Mouse (Mus musculus): Measurements from ENCODE around the gene Rinl. TPM values are rescaled to one million over a fixed set of nuclear protein-coding genes. Genes with fewer than 3 reads are reported as not detected.
A peak's percentile ranks its signal among the peaks of the same experiment; 100 is the strongest.

The Rinl gene
- polyA plus RNA-seq, 1 experiment from 2014 or later = 2.2 TPM

DNA sequence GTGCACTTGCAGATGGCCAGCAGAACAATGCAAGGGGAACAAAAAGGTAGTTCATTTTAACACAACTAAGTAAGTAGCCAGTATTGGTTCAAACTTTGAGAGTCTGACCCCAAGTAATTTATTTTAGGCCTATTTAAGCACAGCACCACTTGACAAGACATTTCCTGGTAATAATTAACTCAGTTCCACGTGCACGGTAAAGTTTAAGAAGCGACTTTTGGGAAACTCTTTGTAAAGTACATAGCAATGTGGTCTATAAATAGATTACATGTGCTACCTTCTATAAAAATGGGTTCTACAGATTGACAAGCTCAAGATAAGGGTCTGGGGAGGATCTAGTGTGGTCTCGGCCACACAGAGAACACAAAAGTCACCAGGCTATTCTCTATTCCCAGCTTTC lies 15.0 kb downstream of the Rinl start:
- no peaks in the 10 kb centered on the region for H3K27me3 ChIP-seq (replicated peaks; ENCODE audit: low read depth, poor library complexity, severe bottlenecking)
- H3K4me1 ChIP-seq = peaks cover 48% of the 10 kb centered on the region
- H3K27ac ChIP-seq (replicated peaks) = peak overlapping the region; percentile 86
- no peak overlapping the region for H3K4me3 ChIP-seq
- H3K9me3 ChIP-seq = no peaks in the 10 kb centered on the region
- H3K36me3 ChIP-seq (replicated peaks) = no peaks in the 10 kb centered on the region
- DNase-seq (ENCODE audit: low spot score) = no peak
- WGBS = 56% methylated on average over 4 of the region's 4 CpGs

DNA sequence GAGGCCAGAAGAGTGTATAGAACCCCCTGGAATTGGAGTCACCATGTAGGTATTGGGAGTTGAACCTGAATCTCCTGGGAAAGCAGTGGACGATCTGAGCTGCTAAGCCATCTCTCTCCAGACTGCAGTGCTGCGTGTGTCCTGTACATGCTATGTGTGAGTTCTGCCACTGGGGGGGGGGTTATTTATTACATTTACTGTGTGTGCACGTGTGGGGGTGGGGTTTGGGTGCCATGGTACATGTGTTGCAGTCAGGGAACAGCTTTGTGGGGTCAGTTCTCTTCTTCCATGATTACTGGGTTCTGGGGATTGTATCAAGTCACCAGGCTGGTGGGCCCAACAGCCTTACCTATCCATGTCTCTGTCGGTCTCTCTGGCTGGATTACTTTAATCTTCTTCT lies 18.1 kb downstream of the Rinl start:
- H3K4me3 ChIP-seq = no peak overlapping the region
- H3K36me3 ChIP-seq (replicated peaks) = peaks cover 2% of the 10 kb centered on the region
- H3K27me3 ChIP-seq (replicated peaks; ENCODE audit: low read depth, poor library complexity, severe bottlenecking) = no peaks in the 10 kb centered on the region
- 86% methylated on average over 4 of the region's 4 CpGs for WGBS
- H3K4me1 ChIP-seq = peaks cover 40% of the 10 kb centered on the region
- no peak for DNase-seq (ENCODE audit: low spot score)
- H3K27ac ChIP-seq (replicated peaks) = 0 out of 2 replicates have a peak overlapping the region, but pooled peaks have one; percentile 35
- no peaks in the 10 kb centered on the region for H3K9me3 ChIP-seq

DNA sequence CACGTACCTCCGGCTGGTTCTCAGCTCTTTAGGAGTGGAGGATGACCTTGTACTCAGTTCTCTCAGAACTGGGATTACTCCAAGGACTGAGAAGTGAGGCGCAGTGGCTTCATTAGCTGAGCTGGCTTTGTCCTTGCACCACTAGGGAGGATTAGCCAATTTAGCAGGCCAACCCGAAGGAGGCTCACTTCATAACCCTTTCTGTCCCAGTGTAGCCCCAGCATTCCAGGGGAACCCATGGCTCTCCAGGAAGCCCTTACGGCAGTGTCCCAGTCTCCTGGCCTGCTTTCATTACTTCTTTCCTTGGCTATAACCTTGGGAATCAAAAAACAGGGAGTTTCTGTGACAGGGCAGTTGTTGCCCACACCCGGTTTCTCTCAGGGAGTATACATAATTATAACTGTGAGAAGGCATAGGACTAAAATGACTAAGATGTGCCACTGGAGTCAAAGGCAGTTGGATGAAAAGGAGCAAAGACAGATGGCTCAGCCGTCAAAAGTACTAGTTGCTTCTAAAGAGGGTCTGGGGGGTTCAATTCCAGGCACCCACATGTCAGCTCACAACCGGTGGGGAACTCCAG lies 19.0 kb downstream of the Rinl start:
- DNase-seq (ENCODE audit: low spot score) = no peak
- peaks cover 40% of the 10 kb centered on the region for H3K4me1 ChIP-seq
- H3K4me3 ChIP-seq = peak overlapping the region; percentile 93
- H3K27me3 ChIP-seq (replicated peaks; ENCODE audit: low read depth, poor library complexity, severe bottlenecking) = no peaks in the 10 kb centered on the region
- 36% methylated on average over 6 of the region's 8 CpGs for WGBS
- H3K36me3 ChIP-seq (replicated peaks) = peaks cover 11% of the 10 kb centered on the region
- H3K9me3 ChIP-seq = no peaks in the 10 kb centered on the region
- H3K27ac ChIP-seq (replicated peaks) = peak overlapping the region; percentile 100

DNA sequence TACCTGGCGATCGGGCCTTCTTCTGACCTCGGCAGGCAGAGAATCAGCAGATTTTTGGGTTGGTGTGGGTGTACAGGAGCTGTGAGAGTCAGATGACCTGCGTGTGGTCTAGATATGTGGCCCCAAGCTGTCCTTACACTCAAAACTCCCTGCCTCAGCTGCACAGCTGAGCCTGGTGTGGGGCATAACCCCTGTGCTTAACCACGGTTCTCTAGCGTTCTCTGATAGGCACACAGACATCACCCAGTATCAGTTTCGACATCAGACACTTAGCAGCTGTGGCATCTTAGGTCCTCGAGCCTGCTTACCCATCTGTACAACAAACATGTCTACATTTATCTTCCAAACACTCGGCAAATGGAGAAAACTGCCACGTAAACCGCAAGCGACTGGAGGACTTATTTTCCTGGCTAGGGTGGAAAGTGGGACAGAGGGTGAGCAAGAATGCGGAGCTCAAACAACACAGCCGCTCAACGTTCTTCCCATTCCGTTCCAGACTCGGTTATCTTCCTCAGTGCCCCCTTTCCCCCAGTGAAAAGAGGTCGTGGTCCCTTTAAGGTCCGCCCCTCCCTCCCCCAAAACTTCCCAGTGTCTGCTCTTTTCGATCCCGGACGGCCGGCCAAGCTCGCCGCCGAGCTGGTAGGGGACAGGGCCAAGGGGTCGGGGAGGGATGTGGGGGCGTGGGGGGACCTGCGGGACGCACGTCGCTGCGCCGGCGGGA lies 19.6 kb downstream of the Rinl start, which contains the start of gene Hnrnpl:
Hnrnpl (plus strand) TSS at position 321 of the 721 bp plus-strand sequence.
- peak within 1 kb of the TSS; percentile 100 for H3K27ac ChIP-seq (replicated peaks)
- WGBS = 3% methylated on average over 35 of the region's 35 CpGs
- peaks cover 17% of the 10 kb centered on the region for H3K36me3 ChIP-seq (replicated peaks)
- DNase-seq (ENCODE audit: low spot score) = no peak
- H3K4me1 ChIP-seq = peaks cover 40% of the 10 kb centered on the region
- H3K9me3 ChIP-seq = no peaks in the 10 kb centered on the region
- no peaks in the 10 kb centered on the region for H3K27me3 ChIP-seq (replicated peaks; ENCODE audit: low read depth, poor library complexity, severe bottlenecking)
- H3K4me3 ChIP-seq = peak within 1 kb of the TSS; percentile 93

DNA sequence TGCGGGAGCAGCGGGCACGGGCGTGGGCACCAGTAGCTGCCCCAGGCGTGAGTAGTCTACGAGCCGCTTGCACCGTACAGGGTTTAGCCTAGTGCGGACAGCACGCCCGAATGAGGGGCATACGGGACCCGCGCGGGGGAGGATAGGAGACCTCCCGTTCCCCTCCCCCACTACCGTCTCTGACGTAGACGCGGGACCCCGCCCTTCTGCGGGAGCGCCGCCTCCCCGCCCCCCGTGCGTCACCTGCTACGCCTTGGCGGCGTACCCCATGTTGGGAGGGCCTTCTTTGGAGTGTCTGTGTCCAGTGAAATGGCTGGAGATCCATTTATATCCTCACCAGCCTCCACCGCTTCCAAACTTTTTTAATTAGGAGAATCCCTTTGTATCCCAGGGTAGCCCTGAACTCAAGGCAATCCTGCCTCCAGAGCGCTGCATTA lies 20.2 kb downstream of the Rinl start:
- peak; percentile 97 for DNase-seq (ENCODE audit: low spot score)
- Histone ChIP-seq H3K4me3 (peak overlapping the region; percentile 93), H3K27ac (replicated peaks) (peak overlapping the region; percentile 100), H3K9me3 (no peaks in the 10 kb centered on the region), H3K27me3 (replicated peaks; ENCODE audit: low read depth, poor library complexity, severe bottlenecking) (no peaks in the 10 kb centered on the region), H3K4me1 (peaks cover 40% of the 10 kb centered on the region), H3K36me3 (replicated peaks) (peaks cover 23% of the 10 kb centered on the region)
- WGBS = under 1% methylated on average over 32 of the region's 32 CpGs

DNA sequence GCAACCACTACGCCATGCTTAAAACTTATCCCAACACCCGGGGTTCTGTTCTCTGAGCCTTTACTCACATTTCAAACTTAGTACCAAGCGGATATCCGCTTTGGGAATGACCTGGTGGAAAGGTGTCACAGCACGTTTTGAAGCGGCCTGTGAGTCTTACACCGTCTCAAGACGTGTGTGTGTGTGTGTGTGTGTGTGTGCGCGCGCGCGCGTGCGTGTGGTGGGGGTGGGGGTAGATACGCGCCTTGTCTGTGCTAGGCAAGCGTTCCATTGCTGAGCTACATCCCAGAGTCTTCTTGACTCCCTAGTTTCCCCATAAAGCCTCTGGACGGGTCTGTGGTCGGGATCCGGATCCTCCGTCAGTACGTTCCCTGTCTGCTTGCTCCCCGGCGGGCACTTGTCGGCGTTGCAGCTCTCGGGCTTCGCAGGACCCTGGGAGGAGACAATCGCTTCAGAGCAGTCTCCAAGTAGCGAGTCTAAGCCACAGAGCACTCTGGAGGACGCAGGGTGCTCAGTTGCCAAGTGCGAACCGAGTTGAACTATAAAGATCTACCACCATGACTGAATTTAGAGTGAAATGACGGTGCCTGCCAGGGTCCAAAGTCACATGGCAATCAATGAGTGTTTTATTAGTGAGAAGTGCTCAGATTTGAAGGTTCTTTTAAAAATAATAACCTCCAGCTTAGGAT lies 20.8 kb downstream of the Rinl start:
- Histone ChIP-seq H3K36me3 (replicated peaks) (peaks cover 29% of the 10 kb centered on the region), H3K4me3 (peak overlapping the region; percentile 93), H3K9me3 (no peaks in the 10 kb centered on the region), H3K27ac (replicated peaks) (peak overlapping the region; percentile 100), H3K4me1 (peaks cover 42% of the 10 kb centered on the region), H3K27me3 (replicated peaks; ENCODE audit: low read depth, poor library complexity, severe bottlenecking) (no peaks in the 10 kb centered on the region)
- DNase-seq (ENCODE audit: low spot score) = peak; percentile 87
- WGBS = under 1% methylated on average over 35 of the region's 35 CpGs

DNA sequence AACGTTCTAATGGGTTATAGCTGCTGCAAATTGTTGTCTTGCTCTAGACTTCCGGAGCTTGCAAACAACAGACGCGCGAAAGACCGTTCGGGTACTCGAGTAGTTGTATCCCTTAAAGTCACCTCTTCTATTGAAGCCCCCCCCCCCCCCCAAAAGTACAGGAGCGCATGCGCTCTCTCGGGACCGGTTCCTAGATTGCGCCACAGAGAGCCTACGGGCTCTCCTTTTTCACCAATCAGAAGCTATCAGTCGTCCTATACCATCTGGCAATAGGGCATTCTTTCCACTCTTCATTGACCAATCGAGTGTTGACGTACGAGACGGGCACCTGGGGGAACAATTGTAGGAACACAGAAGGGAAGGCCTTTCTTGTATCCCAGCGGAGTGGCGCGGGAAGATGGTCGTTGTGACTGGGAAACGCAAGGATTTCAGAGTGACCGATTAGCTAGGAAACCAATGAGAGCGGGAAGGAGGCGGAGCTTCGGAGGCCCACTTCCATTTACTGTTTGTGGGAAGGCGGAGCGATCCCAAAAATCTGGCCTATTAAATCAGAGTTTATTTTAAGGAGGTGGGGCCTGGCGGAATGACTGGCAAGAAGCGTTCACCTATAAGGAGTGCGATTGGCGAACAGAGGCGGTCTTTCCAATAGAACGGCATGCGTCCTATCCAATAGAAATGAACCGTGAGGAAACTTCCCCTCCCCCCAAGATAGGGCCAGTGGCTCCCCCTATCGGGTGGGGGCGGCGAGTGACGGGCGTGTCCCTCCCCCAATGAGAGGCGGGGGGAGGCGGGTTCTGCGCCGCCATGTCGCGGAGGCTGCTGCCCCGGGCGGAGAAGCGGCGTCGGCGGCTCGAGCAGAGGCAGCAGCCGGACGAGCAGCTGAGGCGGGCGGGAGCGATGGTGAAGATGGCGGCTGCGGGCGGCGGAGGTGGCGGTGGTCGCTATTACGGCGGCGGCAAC lies 21.6 kb downstream of the Rinl start:
- H3K36me3 ChIP-seq (replicated peaks) = peaks cover 37% of the 10 kb centered on the region
- no peaks in the 10 kb centered on the region for H3K27me3 ChIP-seq (replicated peaks; ENCODE audit: low read depth, poor library complexity, severe bottlenecking)
- under 1% methylated on average over 70 of the region's 70 CpGs for WGBS
- H3K4me1 ChIP-seq = peaks cover 48% of the 10 kb centered on the region
- peak overlapping the region; percentile 93 for H3K4me3 ChIP-seq
- DNase-seq (ENCODE audit: low spot score) = peak; percentile 98
- peak overlapping the region; percentile 100 for H3K27ac ChIP-seq (replicated peaks)
- H3K9me3 ChIP-seq = no peaks in the 10 kb centered on the region

DNA sequence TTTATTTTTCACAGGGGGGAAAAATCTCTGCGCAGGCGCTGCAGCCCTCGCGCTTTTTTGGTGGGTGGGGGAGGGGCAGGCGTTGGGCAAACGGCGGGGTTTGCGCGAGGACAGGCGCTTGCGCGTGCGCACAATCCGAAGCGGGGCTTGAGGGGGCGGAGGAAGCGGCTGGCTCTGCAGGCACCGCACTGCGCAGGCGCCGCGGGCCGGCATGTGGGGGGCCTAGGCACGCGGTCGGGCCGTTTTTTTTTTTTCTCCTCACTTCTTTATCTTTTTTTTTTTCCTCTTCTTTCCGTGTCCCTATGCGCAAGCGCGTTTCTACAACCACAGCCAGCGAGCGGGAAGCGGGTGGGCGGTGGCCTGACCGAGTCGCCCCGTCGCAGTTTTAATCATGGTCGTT lies 22.5 kb downstream of the Rinl start:
- Histone ChIP-seq H3K9me3 (no peaks in the 10 kb centered on the region), H3K27ac (replicated peaks) (peak overlapping the region; percentile 100), H3K36me3 (replicated peaks) (peaks cover 46% of the 10 kb centered on the region), H3K4me3 (peak overlapping the region; percentile 93), H3K4me1 (peaks cover 54% of the 10 kb centered on the region), H3K27me3 (replicated peaks; ENCODE audit: low read depth, poor library complexity, severe bottlenecking) (no peaks in the 10 kb centered on the region)
- WGBS = under 1% methylated on average over 40 of the region's 40 CpGs
- DNase-seq (ENCODE audit: low spot score) = peak; percentile 97

DNA sequence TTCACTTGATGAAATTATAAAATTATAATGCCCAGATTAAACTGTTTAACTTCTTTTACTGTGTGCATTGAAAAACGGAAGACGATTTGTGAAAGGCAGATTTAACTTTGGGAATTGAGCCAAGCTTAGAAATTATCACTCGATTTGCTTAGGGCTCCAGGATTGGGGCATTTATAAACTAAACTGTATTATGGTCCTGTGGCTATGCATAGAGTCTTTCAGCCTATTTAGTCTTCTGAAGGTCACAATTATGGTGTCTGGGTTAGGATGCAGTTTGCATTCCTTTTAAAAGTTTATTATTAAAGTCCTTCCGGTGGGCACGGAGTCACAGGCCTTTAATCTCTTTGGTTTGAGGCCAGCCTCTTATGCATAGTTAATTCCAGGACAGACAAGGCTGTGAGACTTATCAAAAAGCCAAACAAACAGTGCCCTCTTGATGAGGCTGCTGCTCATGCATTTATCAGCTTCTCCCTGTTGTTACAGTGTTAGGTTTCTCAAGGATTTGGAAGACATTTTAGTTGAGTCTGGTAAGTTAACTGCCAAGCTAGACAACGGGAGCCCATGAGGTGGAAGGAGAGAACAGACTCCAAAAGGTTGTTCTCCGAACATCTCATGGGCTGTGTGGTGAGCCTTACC lies 23.0 kb downstream of the Rinl start:
- no peak for DNase-seq (ENCODE audit: low spot score)
- Histone ChIP-seq H3K4me3 (peak overlapping the region; percentile 93), H3K4me1 (peaks cover 60% of the 10 kb centered on the region), H3K9me3 (no peaks in the 10 kb centered on the region), H3K36me3 (replicated peaks) (peaks cover 51% of the 10 kb centered on the region), H3K27ac (replicated peaks) (peak overlapping the region; percentile 100), H3K27me3 (replicated peaks; ENCODE audit: low read depth, poor library complexity, severe bottlenecking) (no peaks in the 10 kb centered on the region)
- WGBS = 14% methylated on average over 7 of the region's 7 CpGs

DNA sequence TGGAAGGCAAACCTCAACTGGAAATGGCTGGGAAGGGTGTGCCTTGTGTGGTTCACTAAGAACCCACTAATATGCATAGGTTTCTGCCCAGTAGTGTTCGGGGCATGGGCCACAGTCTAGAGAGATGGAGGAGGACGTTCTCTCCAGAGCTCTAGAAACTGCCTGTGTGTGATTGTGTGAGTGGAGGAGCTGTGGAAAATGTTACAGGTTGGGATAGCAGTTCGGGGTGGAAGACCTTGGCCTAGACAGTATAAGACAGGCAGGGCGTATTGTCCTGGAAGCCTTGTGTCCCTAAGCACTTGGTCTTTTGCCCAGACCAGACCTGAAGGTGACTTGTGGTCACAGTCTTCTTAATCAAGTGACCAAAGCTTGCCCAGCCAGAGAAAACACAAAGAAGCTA lies 23.7 kb downstream of the Rinl start:
- Histone ChIP-seq H3K4me1 (peaks cover 65% of the 10 kb centered on the region), H3K27me3 (replicated peaks; ENCODE audit: low read depth, poor library complexity, severe bottlenecking) (no peaks in the 10 kb centered on the region), H3K36me3 (replicated peaks) (peaks cover 58% of the 10 kb centered on the region), H3K4me3 (peak overlapping the region; percentile 93), H3K9me3 (no peaks in the 10 kb centered on the region), H3K27ac (replicated peaks) (peak overlapping the region; percentile 100; the same call in 1 of the 2 replicates)
- no peak for DNase-seq (ENCODE audit: low spot score)
- 85% methylated on average over 4 of the region's 4 CpGs for WGBS

DNA sequence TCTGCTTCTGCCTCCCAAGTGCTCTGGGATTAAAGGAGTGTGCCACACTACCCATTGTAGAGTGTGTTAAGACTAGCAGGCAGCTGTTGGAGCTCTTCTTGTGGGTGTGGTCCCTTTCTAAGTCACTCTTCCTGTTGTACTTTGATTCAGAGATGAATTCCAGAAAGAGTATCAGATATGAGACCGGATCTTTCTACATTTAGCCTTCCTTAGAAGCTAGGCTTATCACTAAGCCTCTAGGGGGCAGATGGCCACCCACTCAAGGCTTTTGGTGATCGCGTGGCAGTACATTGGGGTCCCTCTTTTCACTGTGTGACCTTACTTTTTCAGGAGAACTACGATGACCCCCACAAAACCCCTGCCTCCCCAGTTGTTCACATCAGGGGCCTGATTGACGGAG lies 24.2 kb downstream of the Rinl start:
- Histone ChIP-seq H3K36me3 (replicated peaks) (peaks cover 63% of the 10 kb centered on the region), H3K4me1 (peaks cover 65% of the 10 kb centered on the region), H3K27ac (replicated peaks) (no peak overlapping the region), H3K4me3 (peak overlapping the region; percentile 93), H3K9me3 (no peaks in the 10 kb centered on the region), H3K27me3 (replicated peaks; ENCODE audit: low read depth, poor library complexity, severe bottlenecking) (no peaks in the 10 kb centered on the region)
- 88% methylated on average over 5 of the region's 5 CpGs for WGBS
- DNase-seq (ENCODE audit: low spot score) = no peak
